Mouse (Mus musculus): ENCODE measurements around the gene Spns3. TPM values are rescaled to one million over a fixed set of nuclear protein-coding genes. Genes with fewer than 3 reads are reported as not detected.
A peak's percentile ranks its signal among the peaks of the same experiment; 100 is the strongest.

Spns3 gene
- total and polyA plus RNA-seq, 2 experiments from 2014 or later = 0.10 to 0.25 TPM

GRCm38 (mm10) chr11:72532890-72533289 is 17.4 kb downstream of the Spns3 start:
- ATAC-seq = no peak
- no peak overlapping the region for H3K4me2 ChIP-seq (ENCODE audit: low read depth, low read length)
- no peak overlapping the region for H3K27ac ChIP-seq
- H3K4me1 ChIP-seq (ENCODE audit: insufficient read depth, low read length) = no peaks in the 10 kb centered on the region
- no peaks in the 10 kb centered on the region for H3K36me3 ChIP-seq (ENCODE audit: insufficient read depth, low read length)
- no peak overlapping the region for H3K9ac ChIP-seq (replicated peaks; ENCODE audit: low read length)
- no peak overlapping the region for H3K4me3 ChIP-seq (ENCODE audit: low read length)
- no peak for DNase-seq (ENCODE audit: low spot score)
- H3K27me3 ChIP-seq (ENCODE audit: insufficient read depth, low read length) = no peaks in the 10 kb centered on the region
- TF ChIP-seq CTCF (IDR thresholded peaks at IDR 0.05; ENCODE audit: low read depth) = no peak
- H3K9me3 ChIP-seq (ENCODE audit: low read length) = no peaks in the 10 kb centered on the region
- 90% methylated on average over 3 of the region's 3 CpGs for WGBS

- Histone ChIP-seq H3K27ac (no peak overlapping the region), H3K9me3 (ENCODE audit: low read length) (no peaks in the 10 kb centered on the region), H3K9ac (replicated peaks; ENCODE audit: low read length) (no peak overlapping the region), H3K4me2 (ENCODE audit: low read depth, low read length) (no peak overlapping the region), H3K36me3 (ENCODE audit: insufficient read depth, low read length) (no peaks in the 10 kb centered on the region), H3K27me3 (ENCODE audit: insufficient read depth, low read length) (no peaks in the 10 kb centered on the region), H3K4me1 (ENCODE audit: insufficient read depth, low read length) (no peaks in the 10 kb centered on the region), H3K4me3 (ENCODE audit: low read length) (no peak overlapping the region)
- TF ChIP-seq CTCF (IDR thresholded peaks at IDR 0.05; ENCODE audit: low read depth) = peak; percentile 46
- WGBS = 69% methylated on average over 1 of the region's 1 CpGs
- ATAC-seq (no peak), DNase-seq (ENCODE audit: low spot score) (no peak)
Observed at GRCm38 (mm10) chr11:72531632-72532031, 18.7 kb downstream of the Spns3 start.

GRCm38 (mm10) chr11:72531144-72531543 is 19.2 kb downstream of the Spns3 start:
- Histone ChIP-seq H3K9me3 (ENCODE audit: low read length) (no peaks in the 10 kb centered on the region), H3K27me3 (ENCODE audit: insufficient read depth, low read length) (no peaks in the 10 kb centered on the region), H3K27ac (no peak overlapping the region), H3K9ac (replicated peaks; ENCODE audit: low read length) (no peak overlapping the region), H3K4me3 (ENCODE audit: low read length) (no peak overlapping the region), H3K4me1 (ENCODE audit: insufficient read depth, low read length) (no peaks in the 10 kb centered on the region), H3K36me3 (ENCODE audit: insufficient read depth, low read length) (no peaks in the 10 kb centered on the region), H3K4me2 (ENCODE audit: low read depth, low read length) (no peak overlapping the region)
- ATAC-seq = no peak
- DNase-seq (ENCODE audit: low spot score) = no peak
- no peak for TF ChIP-seq CTCF (IDR thresholded peaks at IDR 0.05; ENCODE audit: low read depth)
- WGBS = 66% methylated on average over 5 of the region's 5 CpGs

- no peaks in the 10 kb centered on the region for H3K9me3 ChIP-seq (ENCODE audit: low read length)
- no peaks in the 10 kb centered on the region for H3K36me3 ChIP-seq (ENCODE audit: insufficient read depth, low read length)
- H3K27me3 ChIP-seq (ENCODE audit: insufficient read depth, low read length) = no peaks in the 10 kb centered on the region
- ATAC-seq (no peak), DNase-seq (ENCODE audit: low spot score) (no peak)
- H3K9ac ChIP-seq (replicated peaks; ENCODE audit: low read length) = no peak overlapping the region
- TF ChIP-seq CTCF (IDR thresholded peaks at IDR 0.05; ENCODE audit: low read depth) = no peak
- H3K27ac ChIP-seq = no peak overlapping the region
- WGBS = 84% methylated on average over 4 of the region's 4 CpGs
- no peak overlapping the region for H3K4me2 ChIP-seq (ENCODE audit: low read depth, low read length)
- H3K4me1 ChIP-seq (ENCODE audit: insufficient read depth, low read length) = peaks cover 6% of the 10 kb centered on the region; the same call in 1 of the 2 replicates
- no peak overlapping the region for H3K4me3 ChIP-seq (ENCODE audit: low read length)
Observed at GRCm38 (mm10) chr11:72526190-72526589, 24.1 kb downstream of the Spns3 start.

- no peak for ATAC-seq
Observed at GRCm38 (mm10) chr11:72523711-72524110, 26.6 kb downstream of the Spns3 start.

GRCm38 (mm10) chr11:72522616-72523041 is 27.7 kb downstream of the Spns3 start:
- ATAC-seq = peak; percentile 43; the same call in 1 of the 2 replicates
- H3K27me3 ChIP-seq (ENCODE audit: insufficient read depth, low read length) = no peaks in the 10 kb centered on the region
- no peak for TF ChIP-seq CTCF (IDR thresholded peaks at IDR 0.05; ENCODE audit: low read depth)
- no peak overlapping the region for H3K9ac ChIP-seq (replicated peaks; ENCODE audit: low read length)
- H3K9me3 ChIP-seq (ENCODE audit: low read length) = no peaks in the 10 kb centered on the region
- peaks cover 6% of the 10 kb centered on the region; the same call in 1 of the 2 replicates for H3K4me1 ChIP-seq (ENCODE audit: insufficient read depth, low read length)
- no peak overlapping the region for H3K4me2 ChIP-seq (ENCODE audit: low read depth, low read length)
- H3K27ac ChIP-seq = no peak overlapping the region
- H3K4me3 ChIP-seq (ENCODE audit: low read length) = no peak overlapping the region
- no peaks in the 10 kb centered on the region for H3K36me3 ChIP-seq (ENCODE audit: insufficient read depth, low read length)
- 50% methylated on average over 5 of the region's 5 CpGs for WGBS
- DNase-seq (ENCODE audit: low spot score) = peak; percentile 73

More at GRCm38 (mm10) chr11:72523711-72524110, 26.6 kb downstream of the Spns3 start:
- Histone ChIP-seq H3K27me3 (ENCODE audit: insufficient read depth, low read length) (no peaks in the 10 kb centered on the region), H3K4me1 (ENCODE audit: insufficient read depth, low read length) (peaks cover 6% of the 10 kb centered on the region; the same call in 1 of the 2 replicates), H3K9ac (replicated peaks; ENCODE audit: low read length) (no peak overlapping the region), H3K27ac (no peak overlapping the region), H3K9me3 (ENCODE audit: low read length) (no peaks in the 10 kb centered on the region), H3K36me3 (ENCODE audit: insufficient read depth, low read length) (no peaks in the 10 kb centered on the region), H3K4me2 (ENCODE audit: low read depth, low read length) (no peak overlapping the region), H3K4me3 (ENCODE audit: low read length) (no peak overlapping the region)
- TF ChIP-seq CTCF (IDR thresholded peaks at IDR 0.05; ENCODE audit: low read depth) = no peak
- WGBS = 33% methylated on average over 4 of the region's 4 CpGs
- no peak for DNase-seq (ENCODE audit: low spot score)
